Mouse (Mus musculus) R1 (cell line): ENCODE results near the gene Trappc10.
"Not testable (repeated sequence)": the region's sequence is repeated elsewhere in the genome, so short reads cannot be mapped to it uniquely, and the experiment has no call there.

ENCODE experiments used
- DNase-seq: peaks from one replicate; pipeline ENCODE4 v3.0.0-alpha.2; 2018; ENCODE audit warnings: low read depth, low spot score

Trappc10 gene

GRCm38 (mm10) chr10:78211311-78211710, 33.1 kb downstream of the Trappc10 start:
- peak; percentile 62 for DNase-seq

GRCm38 (mm10) chr10:78201182-78201581, 43.3 kb downstream of the Trappc10 start:
- DNase-seq: no peak

DNA sequence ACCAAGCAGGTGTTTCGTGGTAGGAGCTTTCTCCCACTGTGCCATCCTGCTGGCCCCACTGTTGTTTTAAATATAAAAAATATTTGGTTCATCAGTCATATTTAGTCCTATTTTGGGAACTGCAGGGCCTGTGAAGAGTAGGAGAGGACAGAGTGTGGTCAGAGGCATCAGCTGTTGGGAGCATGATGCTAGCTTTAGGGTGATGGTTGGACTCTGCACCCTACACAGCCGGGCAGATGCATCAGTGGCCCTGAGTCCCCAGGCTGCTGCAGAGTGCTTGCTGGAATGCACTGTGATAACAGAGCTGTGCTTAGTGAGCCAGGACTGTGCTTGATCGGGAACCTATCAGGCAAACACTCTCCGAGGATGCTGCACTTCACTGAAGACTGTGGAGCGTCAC, 51.5 kb downstream of the Trappc10 start:
- no peak for DNase-seq

DNA sequence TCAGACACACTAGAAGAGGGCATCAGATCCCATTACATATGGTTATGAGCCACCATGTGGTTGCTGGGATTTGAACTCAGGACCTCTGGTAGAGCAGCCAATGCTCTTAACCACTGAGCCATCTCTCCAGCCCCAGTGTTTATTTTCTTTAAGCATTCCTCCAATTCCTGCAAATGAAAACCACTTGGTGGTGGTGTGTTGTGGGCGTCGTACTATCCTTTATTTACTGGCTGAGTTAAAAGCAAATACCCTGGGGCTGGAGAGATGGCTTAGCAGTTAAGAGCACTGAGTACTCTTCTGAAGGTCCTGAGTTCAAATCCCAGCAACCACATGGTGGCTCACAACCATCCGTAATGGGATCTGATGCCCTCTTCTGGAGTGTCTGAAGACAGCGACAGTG, 58.4 kb downstream of the Trappc10 start:
- not testable (repeated sequence) for DNase-seq

DNA sequence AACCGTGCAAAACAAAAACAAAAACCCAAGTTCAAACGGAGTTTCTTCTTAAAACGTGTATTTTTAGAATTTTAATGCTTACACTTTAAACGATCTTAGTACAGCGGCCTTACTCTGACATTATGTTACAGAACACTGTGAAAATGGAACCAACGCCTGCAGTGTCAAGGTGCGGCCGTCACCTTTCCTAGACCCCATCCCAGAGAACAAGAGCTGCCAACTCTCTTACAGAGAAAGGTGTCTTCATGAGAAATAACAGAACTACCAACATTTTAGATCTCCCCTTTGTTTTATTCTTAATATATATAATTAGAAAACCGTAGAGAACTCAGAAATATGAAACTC, 59.1 kb downstream of the Trappc10 start:
- DNase-seq: no peak

DNA sequence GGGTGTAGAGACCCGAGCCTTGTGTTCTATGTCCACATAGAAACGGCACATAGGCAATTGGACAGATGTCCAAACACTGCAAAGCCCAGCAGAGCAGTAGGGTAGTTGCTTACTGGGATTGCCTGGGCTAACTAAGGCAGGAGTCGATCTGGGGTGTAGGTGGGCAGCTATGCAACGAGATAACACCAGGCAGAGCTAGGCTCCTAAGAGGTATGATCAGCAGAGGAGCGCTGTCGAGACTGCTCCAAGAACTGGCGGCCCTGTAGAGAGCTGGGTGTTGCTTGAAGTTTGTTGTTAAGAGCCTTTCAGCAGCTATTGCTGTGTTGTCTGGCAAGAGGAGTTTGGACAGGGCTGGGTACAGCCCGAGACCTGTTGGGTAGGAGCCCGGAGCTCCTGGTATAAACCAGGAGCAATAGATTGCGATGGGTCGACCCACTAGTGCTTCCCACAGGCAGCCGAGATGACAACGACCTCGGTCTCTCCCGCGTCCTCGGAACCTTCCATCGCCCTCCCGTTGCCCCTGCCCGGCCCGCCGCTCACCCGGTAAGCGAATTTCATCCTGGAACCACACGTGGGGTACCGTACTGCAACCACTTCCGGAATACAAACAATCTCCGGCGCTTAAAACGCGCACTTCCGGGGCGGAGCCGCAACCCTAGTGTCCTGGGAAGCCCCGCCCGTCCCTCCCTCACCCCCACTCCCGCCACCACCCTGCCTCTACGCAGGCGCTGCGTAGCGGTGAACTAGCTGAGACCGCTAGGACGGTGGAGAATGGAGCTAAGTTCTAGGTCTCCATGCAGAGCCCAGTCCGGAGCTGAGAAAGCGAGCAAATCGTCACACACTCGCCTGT, 59.7 kb downstream of the Trappc10 start, which contains the start of gene Pwp2:
TSS of gene Pwp2 (minus strand) at position 619 of the 850 bp plus-strand sequence.
- peak; percentile 96 for DNase-seq

GRCm38 (mm10) chr10:78183577-78183976, 60.9 kb downstream of the Trappc10 start:
- DNase-seq: peak; percentile 22

GRCm38 (mm10) chr10:78182321-78182720, 62.1 kb downstream of the Trappc10 start:
- DNase-seq: no peak

GRCm38 (mm10) chr10:78174474-78174873, 70.0 kb downstream of the Trappc10 start:
- no peak for DNase-seq

- no peak for DNase-seq
Observed at GRCm38 (mm10) chr10:78171581-78171980, 72.9 kb downstream of the Trappc10 start.

DNA sequence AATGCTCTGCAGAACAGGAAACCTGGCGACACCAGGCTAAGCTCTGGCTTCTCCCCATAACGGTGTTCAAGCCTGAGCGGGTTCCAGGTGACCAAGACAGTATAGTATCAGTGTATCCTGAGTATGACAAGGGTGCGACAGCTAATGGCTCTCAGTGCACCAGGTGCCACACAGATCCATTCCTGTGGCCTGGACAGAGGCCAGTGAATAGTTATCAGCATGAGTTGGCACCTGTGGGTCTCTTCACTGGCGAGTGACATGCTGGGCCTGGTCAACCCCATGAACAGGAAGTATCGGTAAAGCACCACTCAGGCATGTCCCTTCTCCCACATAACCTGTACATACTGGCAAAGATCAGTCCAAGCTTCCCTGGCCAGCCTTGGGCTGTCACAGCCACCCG, 73.4 kb downstream of the Trappc10 start:
- DNase-seq: no peak

GRCm38 (mm10) chr10:78170445-78170844, 74.0 kb downstream of the Trappc10 start:
- DNase-seq: no peak

GRCm38 (mm10) chr10:78169281-78170042, 75.0 kb downstream of the Trappc10 start, which contains the start of gene D10Jhu81e:
Gene D10Jhu81e (minus strand): TSS chr10:78169782.
- peak; percentile 99 for DNase-seq

GRCm38 (mm10) chr10:78168792-78169191, 75.6 kb downstream of the Trappc10 start:
- no peak for DNase-seq

- DNase-seq: no peak
Observed at GRCm38 (mm10) chr10:78167775-78168174, 76.7 kb downstream of the Trappc10 start.

DNA sequence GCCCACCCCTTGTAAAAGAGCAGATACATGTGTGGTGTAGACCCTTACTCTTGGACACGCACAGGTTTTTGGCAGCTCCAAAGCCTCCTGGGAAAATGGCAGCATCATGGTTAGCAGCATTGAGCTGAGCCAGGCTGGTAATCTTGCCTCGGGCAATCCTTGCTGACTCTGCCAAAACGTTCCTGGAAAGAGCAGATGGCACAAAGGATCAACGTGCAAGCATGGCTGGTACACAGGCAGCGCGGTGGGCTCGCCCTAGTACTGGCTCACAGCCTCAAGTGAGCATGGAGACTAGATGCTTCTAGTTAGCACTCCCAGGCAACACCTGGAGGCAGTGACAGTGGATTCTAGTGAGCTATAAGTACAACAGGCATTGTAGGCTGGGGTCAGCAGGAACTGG, 77.1 kb downstream of the Trappc10 start:
- DNase-seq: no peak

GRCm38 (mm10) chr10:78165256-78166005, 79.0 kb downstream of the Trappc10 start:
- no peak for DNase-seq

DNA sequence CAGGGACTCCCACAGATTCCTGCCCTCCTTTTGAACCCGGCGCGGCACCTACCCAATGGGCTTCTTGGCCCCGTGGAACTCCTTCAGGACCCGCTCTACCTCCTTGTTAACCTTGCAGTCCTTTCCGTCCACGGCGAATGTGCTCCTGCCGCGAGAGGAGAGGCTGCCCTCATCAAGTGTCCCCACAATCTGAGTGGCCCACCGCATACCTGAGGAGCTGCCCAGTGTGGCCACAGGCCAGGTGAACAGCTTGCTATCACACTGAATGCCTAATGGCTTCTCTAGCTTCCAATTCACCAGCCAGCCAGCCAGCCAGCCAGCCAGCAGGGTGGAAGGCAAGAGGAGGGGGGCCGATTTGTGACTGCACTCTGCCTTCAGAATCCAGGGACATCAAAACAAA, 79.7 kb downstream of the Trappc10 start:
- DNase-seq: no peak

DNA sequence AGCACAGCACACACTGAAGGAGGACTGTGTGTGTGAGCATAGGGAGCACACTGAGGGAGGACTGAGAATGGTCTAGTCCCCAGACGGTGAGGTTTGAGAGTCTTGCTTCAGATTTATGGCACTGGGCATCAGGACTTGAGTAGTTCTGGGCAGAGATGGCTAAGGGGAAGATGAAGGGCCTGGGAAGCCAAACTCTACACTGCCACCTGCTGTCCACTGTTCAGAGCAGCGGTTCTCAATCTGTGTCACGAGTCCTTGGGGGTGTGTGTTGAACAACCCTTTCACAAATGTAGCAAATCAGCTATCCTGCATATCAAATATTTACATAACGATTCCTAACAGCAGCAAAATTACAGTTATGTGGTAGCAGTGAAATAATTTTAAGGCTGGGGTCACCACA, 80.5 kb downstream of the Trappc10 start:
- peak; percentile 81 for DNase-seq

DNA sequence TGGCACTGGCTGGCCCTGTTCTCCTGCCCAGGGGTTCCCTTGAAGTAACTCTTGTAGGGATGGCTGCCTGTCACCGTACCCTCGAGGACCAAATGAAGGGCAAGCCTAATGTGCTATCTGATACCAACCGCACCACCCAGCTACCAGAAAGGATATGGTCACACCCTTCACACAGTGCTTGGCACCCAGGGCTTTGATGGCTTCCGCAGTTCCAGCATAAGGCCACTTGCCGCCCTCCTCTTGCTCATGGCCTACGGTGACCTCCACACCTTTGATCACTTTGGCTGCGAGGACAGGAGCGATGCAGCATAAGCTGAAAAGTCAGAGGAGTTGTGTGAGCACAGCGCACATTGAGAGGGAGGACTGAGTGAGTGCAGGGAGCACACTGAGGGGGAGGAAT, 81.2 kb downstream of the Trappc10 start:
- no peak for DNase-seq

DNA sequence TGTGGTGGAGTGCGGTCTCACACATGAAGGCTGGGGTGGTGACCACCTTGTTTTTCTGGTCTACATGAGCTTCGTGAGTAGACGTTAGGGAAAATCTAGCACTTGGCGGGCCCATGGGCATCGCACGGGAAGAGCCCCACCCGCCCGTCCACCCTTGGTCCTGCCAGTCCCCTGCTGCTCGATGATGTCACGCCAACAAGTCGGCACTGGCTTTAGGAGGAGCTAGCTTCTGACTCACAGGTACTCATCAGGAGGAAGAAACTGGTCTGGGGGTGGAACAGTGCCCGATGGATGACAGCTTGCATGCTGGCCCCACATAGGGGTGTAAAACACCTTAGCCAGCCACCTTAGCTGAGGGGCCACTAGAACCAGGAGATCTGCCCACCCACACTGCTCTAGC, 81.8 kb downstream of the Trappc10 start:
- DNase-seq: no peak

GRCm38 (mm10) chr10:78161096-78161495, 83.3 kb downstream of the Trappc10 start:
- no peak for DNase-seq
